ENCODE assay signal across 9 mouse cellular contexts in genomic region chrX:166645713-166646112, GRCm38 (mm10).
A peak's percentile ranks its signal among the peaks of the same experiment; 100 is the strongest.
DNase-seq lines count a peak whose midpoint lies in the region; ATAC-seq lines count a peak whose summit lies in the region.
"Had no signal": no experiment of that assay in that cellular context is flagged by ENCODE, and none has a peak within 500 bp of the region (broad histone marks: within the 10 kb centered on the region; RNA-seq: fewer than 3 reads in every experiment).

No protein-coding gene starts in this region.

- DNase-seq in heart, adult 18-20 months, result no peak
- no peak for DNase-seq in lung, postnatal 14 days
- peak; percentile 40 for DNase-seq in embryonic facial prominence, embryonic 14.5 days (ENCODE audit: low spot score)
- no peak for DNase-seq in adipocyte (ENCODE audit: low spot score)
- DNase-seq in cerebellum, postnatal 10 days, result no peak
- DNase-seq: liver, postnatal 0 days had no signal

- H3K27me3 ChIP-seq in heart, embryonic 12.5 days (replicated peaks), result no peaks in the 10 kb centered on the region
- H3K27me3 ChIP-seq in lung, embryonic 16.5 days (ENCODE audit: control insufficient read depth, insufficient read depth, low read depth, low read length), result no peaks in the 10 kb centered on the region
- H3K27me3 ChIP-seq in embryonic facial prominence, embryonic 14.5 days (replicated peaks; ENCODE audit: control insufficient read depth, insufficient read depth, low read length), result 0 out of 2 replicates have a peak, but pooled peaks cover 3% of the 10 kb centered on the region
- H3K27me3 ChIP-seq in neural tube, embryonic 14.5 days (ENCODE audit: control insufficient read depth, insufficient read depth, low read length), result no peaks in the 10 kb centered on the region

- H3K9ac ChIP-seq in heart, embryonic 12.5 days, result no peak overlapping the region
- H3K9ac ChIP-seq in lung, embryonic 16.5 days (ENCODE audit: low read length), result no peak overlapping the region
- no peak overlapping the region for H3K9ac ChIP-seq in embryonic facial prominence, embryonic 14.5 days (ENCODE audit: low read depth, low read length)
- no peak overlapping the region for H3K9ac ChIP-seq in neural tube, embryonic 14.5 days (replicated peaks; ENCODE audit: low read depth, low read length)
- H3K9ac ChIP-seq: liver, postnatal 0 days had no signal

- H3K4me2 ChIP-seq in heart, embryonic 12.5 days, result peak overlapping the region; percentile 40
- H3K4me2 ChIP-seq in lung, embryonic 16.5 days (ENCODE audit: low read depth, low read length), result peak overlapping the region; percentile 13; the same call in 1 of the 2 replicates
- peak overlapping the region; percentile 32 for H3K4me2 ChIP-seq in embryonic facial prominence, embryonic 14.5 days (ENCODE audit: low read depth, low read length)
- peak overlapping the region; percentile 7; the same call in 1 of the 2 replicates for H3K4me2 ChIP-seq in neural tube, embryonic 14.5 days (ENCODE audit: low read depth, low read length)

- no peaks in the 10 kb centered on the region for H3K4me1 ChIP-seq in heart, embryonic 12.5 days (replicated peaks)
- no peaks in the 10 kb centered on the region for H3K4me1 ChIP-seq in lung, embryonic 16.5 days (replicated peaks; ENCODE audit: control insufficient read depth, insufficient read depth, low read length)
- H3K4me1 ChIP-seq in embryonic facial prominence, embryonic 14.5 days (ENCODE audit: control insufficient read depth, insufficient read depth, low read length), result no peaks in the 10 kb centered on the region
- H3K4me1 ChIP-seq in neural tube, embryonic 14.5 days (ENCODE audit: control insufficient read depth, insufficient read depth, low read length), result no peaks in the 10 kb centered on the region

- H3K9me3 ChIP-seq in heart, embryonic 12.5 days (replicated peaks), result no peaks in the 10 kb centered on the region
- H3K9me3 ChIP-seq in lung, embryonic 16.5 days (ENCODE audit: control insufficient read depth, low read length), result no peaks in the 10 kb centered on the region
- H3K9me3 ChIP-seq in embryonic facial prominence, embryonic 14.5 days (ENCODE audit: control insufficient read depth, low read length), result no peaks in the 10 kb centered on the region
- H3K9me3 ChIP-seq in neural tube, embryonic 14.5 days (ENCODE audit: control insufficient read depth, low read length), result no peaks in the 10 kb centered on the region

- 42% methylated on average over 7 of the region's 7 CpGs for WGBS in heart, embryonic 12.5 days
- 36% methylated on average over 7 of the region's 7 CpGs for WGBS in lung, embryonic 16.5 days
- WGBS in embryonic facial prominence, embryonic 14.5 days, result 48% methylated on average over 7 of the region's 7 CpGs
- 43% methylated on average over 7 of the region's 7 CpGs for WGBS in neural tube, embryonic 14.5 days

- H3K36me3 ChIP-seq in heart, embryonic 12.5 days, result no peaks in the 10 kb centered on the region
- no peaks in the 10 kb centered on the region for H3K36me3 ChIP-seq in lung, embryonic 16.5 days (ENCODE audit: control insufficient read depth, insufficient read depth, low read length)
- no peaks in the 10 kb centered on the region for H3K36me3 ChIP-seq in embryonic facial prominence, embryonic 14.5 days (ENCODE audit: control insufficient read depth, insufficient read depth, low read length)
- H3K36me3 ChIP-seq in neural tube, embryonic 14.5 days (ENCODE audit: control insufficient read depth, insufficient read depth, low read length), result no peaks in the 10 kb centered on the region

- H3K27ac ChIP-seq in heart, embryonic 12.5 days (ENCODE audit: poor library complexity, severe bottlenecking), result no peak overlapping the region
- no peak overlapping the region for H3K27ac ChIP-seq in lung, embryonic 16.5 days (ENCODE audit: low read length)
- no peak overlapping the region for H3K27ac ChIP-seq in embryonic facial prominence, embryonic 14.5 days (replicated peaks; ENCODE audit: low read depth, low read length)
- H3K27ac ChIP-seq in neural tube, embryonic 14.5 days (ENCODE audit: low read depth, low read length), result peak overlapping the region; percentile 29; the same call in 1 of the 2 replicates

- H3K4me3 ChIP-seq in heart, embryonic 12.5 days, result no peak overlapping the region
- no peak overlapping the region for H3K4me3 ChIP-seq in lung, embryonic 16.5 days (ENCODE audit: low read length)
- no peak overlapping the region for H3K4me3 ChIP-seq in embryonic facial prominence, embryonic 14.5 days (ENCODE audit: low read depth, low read length)
- H3K4me3 ChIP-seq in neural tube, embryonic 14.5 days (ENCODE audit: low read depth, low read length), result peak overlapping the region; percentile 12; the same call in 1 of the 2 replicates

- no peak for ATAC-seq in heart, embryonic 12.5 days (ENCODE audit: insufficient number of reproducible peaks, low FRiP score)
- no peak for ATAC-seq in lung, embryonic 16.5 days (ENCODE audit: low read depth)
- ATAC-seq in embryonic facial prominence, embryonic 14.5 days (ENCODE audit: low read depth), result peak; percentile 70; the same call in 1 of the 2 replicates
- ATAC-seq in neural tube, embryonic 14.5 days (ENCODE audit: low read depth), result peak; percentile 95
- ATAC-seq: liver, postnatal 0 days had no signal

Comparison
In these comparisons a context has a peak if more than half of its experiments do, and no peak if none do; other contexts are left out.
1. ATAC-seq: peak in embryonic facial prominence, embryonic 14.5 days (single experiment) and neural tube, embryonic 14.5 days (single experiment); none in heart, embryonic 12.5 days (single experiment) and lung, embryonic 16.5 days (single experiment).
2. Peak in every context shown above with its lines, with median percentiles within 50 percentile points of each other: H3K4me2 ChIP-seq.